Mouse (Mus musculus) embryonic facial prominence, embryonic 12.5 days (tissue): ENCODE data around the gene Cfap157. TPM values are rescaled to one million over a fixed set of nuclear protein-coding genes. Genes with fewer than 3 reads are reported as not detected.

Source experiments
- ATAC-seq: fragments of 200-750 bp; cut with Nextera tagmentation; 2 replicates; pipeline ENCODE4 v1.8.0; 2017; ENCODE audit not compliant: insufficient number of reproducible peaks, insufficient read depth, low FRiP score, low TSS enrichment
- H3K27ac ChIP-seq: fragments of 300-500 bp; sonication (generic); 2 replicates; pipeline ENCODE4 v1.5.1; 2016; ENCODE audit warnings: mild to moderate bottlenecking
- H3K27me3 ChIP-seq: fragments of 300-500 bp; sonication (generic); 2 replicates; pipeline ENCODE4 v1.6.1; 2016; ENCODE audit warnings: mild to moderate bottlenecking, moderate library complexity
- H3K36me3 ChIP-seq: fragments of 300-500 bp; sonication (generic); 2 replicates; pipeline ENCODE4 v1.6.1; 2016; ENCODE audit warnings: mild to moderate bottlenecking
- H3K4me1 ChIP-seq: fragments of 300-500 bp; sonication (generic); 2 replicates; pipeline ENCODE4 v1.6.1; 2016
- H3K4me2 ChIP-seq: fragments of 300-500 bp; sonication (generic); replicated peaks from 2 replicates; pipeline ENCODE4 v1.6.1; 2016; ENCODE audit warnings: mild to moderate bottlenecking, moderate library complexity
- H3K4me3 ChIP-seq: fragments of 300-500 bp; sonication (generic); 2 replicates; pipeline ENCODE4 v1.5.1; 2016; ENCODE audit warnings: mild to moderate bottlenecking
- H3K9ac ChIP-seq: fragments of 300-500 bp; sonication (generic); 2 replicates; pipeline ENCODE4 v1.6.1; 2016; ENCODE audit warnings: mild to moderate bottlenecking, moderate library complexity
- H3K9me3 ChIP-seq: fragments of 300-500 bp; sonication (generic); 2 replicates; pipeline ENCODE4 v1.6.1; 2016; ENCODE audit warnings: mild to moderate bottlenecking, moderate library complexity
- WGBS: fragments of 180-500 bp; shearing (Covaris S2); methylation state at CpG from one replicate; pipeline ENCODE4 v1.1.7; 2016; 5-methylcytosine and 5-hydroxymethylcytosine counted together
- polyA plus RNA-seq: library from polyadenylated mRNA; unstranded; fragments of >200 nt; fragmentation: Nextera tagmentation; extraction: Ambion mirVana; gene quantifications from 2 replicates; pipeline ENCODE4 v1.2.1, GENCODE M21; 2016

Cfap157 gene
- polyA plus RNA-seq, 1 experiment from 2014 or later, result 0.74 TPM

GRCm38 (mm10) chr2:32816946-32817581 is 32.8 kb upstream of the Cfap157 start:
- Histone ChIP-seq H3K4me3 (no peak overlapping the region), H3K27me3 (no peaks in the 10 kb centered on the region), H3K9me3 (no peaks in the 10 kb centered on the region), H3K4me1 (no peaks in the 10 kb centered on the region), H3K9ac (no peak overlapping the region), H3K27ac (no peak overlapping the region), H3K4me2 (no peak overlapping the region), H3K36me3 (peaks cover 18% of the 10 kb centered on the region; the same call in 1 of the 2 replicates)
- ATAC-seq, result no peak
- WGBS, result 67% methylated on average over 17 of the region's 17 CpGs

GRCm38 (mm10) chr2:32816497-32816896 is 32.3 kb upstream of the Cfap157 start:
- Histone ChIP-seq H3K4me1 (no peaks in the 10 kb centered on the region), H3K9ac (no peak overlapping the region), H3K27me3 (no peaks in the 10 kb centered on the region), H3K27ac (no peak overlapping the region), H3K36me3 (peaks cover 20% of the 10 kb centered on the region; the same call in 1 of the 2 replicates), H3K4me2 (no peak overlapping the region), H3K4me3 (no peak overlapping the region), H3K9me3 (no peaks in the 10 kb centered on the region)
- WGBS, result 96% methylated on average over 2 of the region's 2 CpGs
- no peak for ATAC-seq

- WGBS, result 77% methylated on average over 8 of the region's 8 CpGs
These were observed 27.7 kb upstream of the Cfap157 start for GRCm38 (mm10) chr2:32811959-32812358.

GRCm38 (mm10) chr2:32808816-32809566 is 24.8 kb upstream of the Cfap157 start:
- Histone ChIP-seq H3K4me3 (no peak overlapping the region), H3K4me1 (no peaks in the 10 kb centered on the region), H3K27me3 (no peaks in the 10 kb centered on the region), H3K27ac (no peak overlapping the region), H3K9me3 (no peaks in the 10 kb centered on the region), H3K9ac (no peak overlapping the region), H3K36me3 (peaks cover 19% of the 10 kb centered on the region; the same call in 1 of the 2 replicates), H3K4me2 (no peak overlapping the region)
- 92% methylated on average over 14 of the region's 14 CpGs for WGBS
- ATAC-seq, result no peak

More at GRCm38 (mm10) chr2:32811959-32812358, 27.7 kb upstream of the Cfap157 start:
- Histone ChIP-seq H3K36me3 (peaks cover 20% of the 10 kb centered on the region; the same call in 1 of the 2 replicates), H3K4me2 (no peak overlapping the region), H3K4me3 (no peak overlapping the region), H3K9ac (no peak overlapping the region), H3K4me1 (no peaks in the 10 kb centered on the region), H3K27me3 (no peaks in the 10 kb centered on the region), H3K27ac (no peak overlapping the region), H3K9me3 (no peaks in the 10 kb centered on the region)
- no peak for ATAC-seq

DNA sequence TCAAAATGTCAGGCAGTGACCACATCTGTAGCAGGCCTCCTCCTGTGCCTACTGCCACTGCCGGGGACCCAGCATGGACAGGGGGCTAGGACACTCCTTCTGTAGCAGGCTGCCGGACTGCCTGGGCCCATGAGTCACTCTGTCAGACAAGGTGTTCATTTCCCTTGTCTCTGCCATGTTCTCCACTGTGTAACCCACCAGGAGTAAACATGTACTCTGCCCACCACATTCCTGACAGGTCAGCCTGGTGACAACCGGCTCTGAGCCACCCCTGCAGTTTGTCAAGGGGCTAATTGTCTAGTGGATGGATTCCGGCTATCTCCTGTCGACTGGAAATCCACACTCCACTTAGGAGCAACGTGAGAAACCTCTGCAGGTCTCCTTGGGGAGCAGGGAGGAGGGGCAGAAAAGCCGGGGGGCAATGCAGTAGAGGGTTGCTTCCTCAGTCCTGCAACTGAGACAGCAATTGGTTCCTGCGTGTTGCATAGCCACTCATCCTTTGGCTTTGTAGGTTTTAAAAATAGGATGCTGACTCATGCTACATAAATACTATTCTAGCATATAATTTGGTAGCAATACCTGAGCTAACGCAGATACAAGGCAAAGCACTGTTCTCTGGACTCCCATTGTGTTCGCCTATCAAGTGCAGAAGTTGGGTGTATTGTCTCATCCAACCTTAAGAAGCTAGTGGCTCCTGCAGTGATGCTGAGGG is 14.2 kb upstream of the Cfap157 start:
- no peak overlapping the region for H3K4me2 ChIP-seq
- H3K9me3 ChIP-seq, result no peaks in the 10 kb centered on the region
- H3K4me3 ChIP-seq, result no peak overlapping the region
- no peaks in the 10 kb centered on the region for H3K4me1 ChIP-seq
- no peaks in the 10 kb centered on the region for H3K27me3 ChIP-seq
- H3K36me3 ChIP-seq, result peaks cover 59% of the 10 kb centered on the region
- no peak overlapping the region for H3K27ac ChIP-seq
- H3K9ac ChIP-seq, result no peak overlapping the region
- WGBS, result 59% methylated on average over 10 of the region's 10 CpGs
- no peak for ATAC-seq

- H3K9me3 ChIP-seq, result no peaks in the 10 kb centered on the region
- no peak overlapping the region for H3K4me3 ChIP-seq
- WGBS, result 90% methylated on average over 13 of the region's 13 CpGs
- no peak overlapping the region for H3K9ac ChIP-seq
- no peak overlapping the region for H3K27ac ChIP-seq
- no peak overlapping the region for H3K4me2 ChIP-seq
- H3K36me3 ChIP-seq, result peaks cover 52% of the 10 kb centered on the region
- H3K4me1 ChIP-seq, result no peaks in the 10 kb centered on the region
- H3K27me3 ChIP-seq, result no peaks in the 10 kb centered on the region
- ATAC-seq, result no peak
These were observed 11.7 kb upstream of the Cfap157 start for GRCm38 (mm10) chr2:32795748-32796418.

GRCm38 (mm10) chr2:32791297-32791696 is 7.1 kb upstream of the Cfap157 start:
- H3K4me1 ChIP-seq, result no peaks in the 10 kb centered on the region
- H3K9me3 ChIP-seq, result no peaks in the 10 kb centered on the region
- H3K27me3 ChIP-seq, result no peaks in the 10 kb centered on the region
- ATAC-seq, result no peak
- no peak overlapping the region for H3K9ac ChIP-seq
- no peak overlapping the region for H3K4me3 ChIP-seq
- no peak overlapping the region for H3K27ac ChIP-seq
- H3K4me2 ChIP-seq, result no peak overlapping the region
- 83% methylated on average over 6 of the region's 6 CpGs for WGBS
- H3K36me3 ChIP-seq, result peaks cover 23% of the 10 kb centered on the region

DNA sequence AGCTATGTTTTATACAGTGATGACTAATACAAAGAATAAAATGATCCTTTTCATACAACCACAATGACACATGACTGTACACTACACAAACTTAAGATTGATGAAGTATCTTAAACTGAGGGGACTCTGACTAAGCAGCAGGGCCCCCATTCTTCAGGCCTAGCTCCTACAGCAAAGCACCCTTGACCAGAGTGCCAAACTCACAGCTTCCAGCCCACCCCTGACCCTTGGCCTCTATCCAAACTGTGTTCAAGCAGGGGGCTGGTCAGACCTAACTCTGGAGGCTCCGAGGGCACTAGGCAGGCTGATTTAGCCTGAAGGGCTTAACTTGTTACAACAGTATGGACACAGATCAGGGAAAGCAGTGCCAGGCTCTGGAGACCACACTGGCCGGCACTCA is 4.4 kb upstream of the Cfap157 start:
- ATAC-seq, result no peak
- Histone ChIP-seq H3K9ac (no peak overlapping the region), H3K27ac (no peak overlapping the region), H3K4me1 (no peaks in the 10 kb centered on the region), H3K4me2 (no peak overlapping the region), H3K9me3 (no peaks in the 10 kb centered on the region), H3K4me3 (no peak overlapping the region), H3K27me3 (no peaks in the 10 kb centered on the region), H3K36me3 (peaks cover 4% of the 10 kb centered on the region; the same call in 1 of the 2 replicates)
- 34% methylated on average over 2 of the region's 2 CpGs for WGBS

DNA sequence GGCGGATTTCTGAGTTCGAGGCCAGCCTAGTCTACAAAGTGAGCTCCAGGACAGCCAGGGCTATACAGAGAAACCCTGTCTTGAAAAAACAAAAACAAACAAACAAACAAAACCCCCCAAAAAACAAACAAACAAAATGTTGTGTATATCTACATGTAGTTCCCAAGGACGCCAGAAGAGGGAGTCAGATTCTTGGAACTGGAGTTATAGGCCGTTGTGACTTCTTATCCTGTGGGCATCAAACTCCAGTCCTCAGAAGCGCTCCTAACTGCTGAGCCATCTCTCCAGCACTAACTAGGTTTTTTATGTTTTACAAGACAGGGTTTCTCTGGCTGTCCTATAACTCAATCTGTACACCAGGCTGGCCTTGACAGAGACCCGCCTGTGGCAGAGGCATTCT is 2.9 kb upstream of the Cfap157 start:
- no peak overlapping the region for H3K9ac ChIP-seq
- no peaks in the 10 kb centered on the region for H3K4me1 ChIP-seq
- H3K36me3 ChIP-seq, result peaks cover 4% of the 10 kb centered on the region; the same call in 1 of the 2 replicates
- H3K9me3 ChIP-seq, result no peaks in the 10 kb centered on the region
- WGBS, result 62% methylated on average over 6 of the region's 6 CpGs
- no peaks in the 10 kb centered on the region for H3K27me3 ChIP-seq
- no peak overlapping the region for H3K4me3 ChIP-seq
- H3K4me2 ChIP-seq, result no peak overlapping the region
- no peak overlapping the region for H3K27ac ChIP-seq
- ATAC-seq, result no peak

DNA sequence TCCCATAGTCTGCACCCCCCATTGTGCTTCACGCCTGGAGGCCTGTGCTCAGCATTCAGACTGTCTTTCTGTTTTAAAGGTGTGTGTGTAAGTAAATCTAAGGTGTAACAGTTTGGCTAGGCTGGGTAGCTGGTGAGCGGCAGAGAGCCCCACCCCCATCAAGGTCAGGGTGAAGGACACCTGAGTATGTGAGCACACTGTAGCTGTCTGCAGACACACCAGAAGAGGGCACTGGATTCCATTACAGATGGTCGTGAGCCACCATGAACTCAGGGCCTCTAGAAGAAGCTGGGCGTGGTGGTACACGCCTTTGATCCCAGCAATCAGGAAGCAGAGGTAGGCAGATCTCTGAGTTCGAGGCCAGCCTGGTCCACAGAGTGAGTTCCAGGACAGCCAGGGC is 2.5 kb downstream of the Cfap157 start:
- no peaks in the 10 kb centered on the region for H3K4me1 ChIP-seq
- H3K36me3 ChIP-seq, result no peaks in the 10 kb centered on the region
- 79% methylated on average over 6 of the region's 6 CpGs for WGBS
- no peak overlapping the region for H3K4me2 ChIP-seq
- H3K4me3 ChIP-seq, result no peak overlapping the region
- H3K9ac ChIP-seq, result no peak overlapping the region
- no peaks in the 10 kb centered on the region for H3K9me3 ChIP-seq
- H3K27ac ChIP-seq, result no peak overlapping the region
- ATAC-seq, result no peak
- H3K27me3 ChIP-seq, result 0 out of 2 replicates have a peak, but pooled peaks cover 3% of the 10 kb centered on the region

DNA sequence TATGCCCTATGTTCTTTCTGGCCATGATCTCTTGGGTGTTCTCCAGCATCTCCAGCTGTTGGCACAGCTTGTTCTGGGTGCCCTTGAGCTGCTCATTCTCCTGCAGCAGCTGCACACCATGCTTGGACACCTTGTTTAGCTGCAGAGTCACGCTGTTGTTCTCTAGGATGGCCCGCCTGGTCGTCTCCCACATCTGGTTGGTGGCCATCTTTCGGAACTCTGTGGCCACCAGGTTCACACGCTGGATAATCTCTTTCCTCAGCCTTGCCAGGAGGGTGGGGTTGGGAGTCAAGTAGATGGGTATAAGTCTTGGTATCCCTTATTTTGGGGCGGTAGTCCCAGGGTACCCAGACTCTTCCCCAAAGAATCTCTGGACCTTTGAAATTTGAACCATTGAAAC is 4.5 kb downstream of the Cfap157 start:
- peaks cover 11% of the 10 kb centered on the region for H3K4me1 ChIP-seq
- no peak overlapping the region for H3K9ac ChIP-seq
- 0 out of 2 replicates have a peak, but pooled peaks cover 4% of the 10 kb centered on the region for H3K27me3 ChIP-seq
- ATAC-seq, result no peak
- H3K9me3 ChIP-seq, result no peaks in the 10 kb centered on the region
- H3K36me3 ChIP-seq, result no peaks in the 10 kb centered on the region
- H3K4me3 ChIP-seq, result no peak overlapping the region
- no peak overlapping the region for H3K4me2 ChIP-seq
- no peak overlapping the region for H3K27ac ChIP-seq
- 86% methylated on average over 6 of the region's 6 CpGs for WGBS
